Mouse (Mus musculus) kidney, embryonic 15.5 days (tissue): Measurements from ENCODE around the gene Mrps9. TPM values are rescaled to one million over a fixed set of nuclear protein-coding genes. Genes with fewer than 3 reads are reported as not detected.
A peak's percentile ranks its signal among the peaks of the same experiment; 100 is the strongest.
"Not testable (repeated sequence)": the region's sequence is repeated elsewhere in the genome, so short reads cannot be mapped to it uniquely, and the experiment has no call there.

Source experiments
- ATAC-seq: fragments of 200-750 bp; cut with Nextera tagmentation; replicated peaks from 2 replicates; pipeline ENCODE4 v1.8.0; 2017; ENCODE audit warnings: moderate TSS enrichment; ENCODE audit not compliant: low FRiP score
- H3K27ac ChIP-seq: fragments of 300-500 bp; sonication (generic); 2 replicates; pipeline ENCODE4 v1.5.1; 2015; ENCODE audit warnings: mild to moderate bottlenecking, inconsistent platforms
- H3K27me3 ChIP-seq: fragments of 300-500 bp; sonication (generic); 2 replicates; pipeline ENCODE4 v1.6.1; 2015; ENCODE audit warnings: inconsistent platforms
- H3K36me3 ChIP-seq: fragments of 300-500 bp; sonication (generic); 2 replicates; pipeline ENCODE4 v1.6.1; 2015; ENCODE audit warnings: inconsistent platforms
- H3K4me1 ChIP-seq: fragments of 300-500 bp; sonication (generic); 2 replicates; pipeline ENCODE4 v1.6.1; 2015; ENCODE audit warnings: inconsistent platforms
- H3K4me2 ChIP-seq: fragments of 300-500 bp; sonication (generic); 2 replicates; pipeline ENCODE4 v1.6.1; 2015; ENCODE audit warnings: moderate library complexity, mild to moderate bottlenecking, inconsistent platforms
- H3K4me3 ChIP-seq: fragments of 300-500 bp; sonication (generic); replicated peaks from 2 replicates; pipeline ENCODE4 v1.5.1; 2015; ENCODE audit warnings: mild to moderate bottlenecking, inconsistent platforms
- H3K9ac ChIP-seq: fragments of 300-500 bp; sonication (generic); 2 replicates; pipeline ENCODE4 v1.6.1; 2015; ENCODE audit warnings: mild to moderate bottlenecking, inconsistent platforms
- H3K9me3 ChIP-seq: fragments of 300-500 bp; sonication (generic); replicated peaks from 2 replicates; pipeline ENCODE4 v1.6.1; 2016; ENCODE audit warnings: inconsistent platforms
- WGBS: fragments of 180-500 bp; shearing (Covaris S2); methylation state at CpG from one replicate; pipeline ENCODE4 v1.1.7; 2015; ENCODE audit warnings: mixed read lengths; 5-methylcytosine and 5-hydroxymethylcytosine counted together
- polyA plus RNA-seq: library from polyadenylated mRNA; unstranded; fragments of >200 nt; fragmentation: Nextera tagmentation; extraction: Ambion mirVana; gene quantifications from 2 replicates; pipeline ENCODE4 v1.2.1, GENCODE M21; 2015

Gene Mrps9
- polyA plus RNA-seq, 1 experiment from 2014 or later, result 58.8 TPM

- no peaks in the 10 kb centered on the region for H3K9me3 ChIP-seq
- H3K4me1 ChIP-seq, result peaks cover 3% of the 10 kb centered on the region; the same call in 1 of the 2 replicates
- H3K9ac ChIP-seq, result no peak overlapping the region
- no peak for ATAC-seq
- no peak overlapping the region for H3K4me3 ChIP-seq
- H3K27me3 ChIP-seq, result no peaks in the 10 kb centered on the region
- WGBS, result 85% methylated on average over 4 of the region's 4 CpGs
- H3K4me2 ChIP-seq, result no peak overlapping the region
- peaks cover 5% of the 10 kb centered on the region; the same call in 1 of the 2 replicates for H3K36me3 ChIP-seq
- no peak overlapping the region for H3K27ac ChIP-seq
These were observed 25.5 kb downstream of the Mrps9 start for GRCm38 (mm10) chr1:42876463-42877093.

DNA sequence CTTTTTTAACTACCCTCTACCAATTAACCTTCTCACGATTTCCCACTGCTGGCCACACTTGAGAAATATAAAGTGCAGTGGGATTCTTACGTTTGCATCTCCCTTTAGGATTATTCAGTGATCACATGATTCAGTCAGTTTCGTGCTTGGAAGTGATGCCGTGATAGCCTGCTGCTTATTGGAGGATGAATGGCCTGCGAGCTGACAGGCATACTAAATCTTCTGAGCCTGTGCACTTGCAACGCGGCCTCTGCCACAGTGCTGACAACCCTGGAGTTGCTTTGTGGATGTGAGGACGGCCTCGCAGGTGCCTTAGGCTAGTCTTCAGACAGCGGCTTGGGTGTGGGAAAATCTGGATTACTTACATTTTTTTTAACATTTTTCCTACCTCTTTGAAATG lies 26.2 kb downstream of the Mrps9 start:
- 46% methylated on average over 10 of the region's 10 CpGs for WGBS
- no peak overlapping the region for H3K4me2 ChIP-seq
- peaks cover 7% of the 10 kb centered on the region for H3K36me3 ChIP-seq
- no peak overlapping the region for H3K4me3 ChIP-seq
- no peak overlapping the region for H3K27ac ChIP-seq
- no peak overlapping the region for H3K9ac ChIP-seq
- H3K9me3 ChIP-seq, result no peaks in the 10 kb centered on the region
- peaks cover 3% of the 10 kb centered on the region; the same call in 1 of the 2 replicates for H3K4me1 ChIP-seq
- no peak for ATAC-seq
- no peaks in the 10 kb centered on the region for H3K27me3 ChIP-seq

- H3K9me3 ChIP-seq, result no peaks in the 10 kb centered on the region
- H3K4me1 ChIP-seq, result peaks cover 3% of the 10 kb centered on the region; the same call in 1 of the 2 replicates
- H3K27ac ChIP-seq, result no peak overlapping the region
- no peak overlapping the region for H3K4me3 ChIP-seq
- no peak overlapping the region for H3K9ac ChIP-seq
- no peak overlapping the region for H3K4me2 ChIP-seq
- WGBS, result 91% methylated on average over 5 of the region's 5 CpGs
- ATAC-seq, result no peak
- no peaks in the 10 kb centered on the region for H3K27me3 ChIP-seq
- peaks cover 8% of the 10 kb centered on the region for H3K36me3 ChIP-seq
These were observed 27.8 kb downstream of the Mrps9 start for GRCm38 (mm10) chr1:42878851-42879250.

DNA sequence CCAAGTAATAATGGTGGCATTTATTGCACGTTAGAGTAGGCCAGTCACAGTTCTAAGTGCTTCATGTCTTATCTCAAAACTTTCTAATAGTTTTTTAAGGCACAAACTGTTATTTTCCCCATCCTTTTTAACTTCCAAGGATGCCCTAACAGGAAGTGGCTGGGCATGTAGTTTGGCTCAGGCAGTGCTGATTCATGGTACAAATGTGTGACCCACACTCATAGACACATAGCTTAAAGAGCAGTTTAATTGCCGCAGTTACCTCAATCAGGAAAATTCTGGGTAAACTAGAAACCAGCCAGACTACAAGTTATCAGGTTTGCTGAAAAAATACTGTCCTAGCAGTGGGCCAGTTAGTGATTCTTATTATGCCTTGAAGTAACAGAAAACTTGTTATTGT lies 31.2 kb downstream of the Mrps9 start:
- no peak overlapping the region for H3K4me2 ChIP-seq
- H3K27me3 ChIP-seq, result no peaks in the 10 kb centered on the region
- no peak overlapping the region for H3K27ac ChIP-seq
- WGBS, result 93% methylated on average over 2 of the region's 2 CpGs
- ATAC-seq, result no peak
- no peaks in the 10 kb centered on the region for H3K9me3 ChIP-seq
- peaks cover 2% of the 10 kb centered on the region; the same call in 1 of the 2 replicates for H3K4me1 ChIP-seq
- H3K4me3 ChIP-seq, result no peak overlapping the region
- H3K36me3 ChIP-seq, result peaks cover 16% of the 10 kb centered on the region
- no peak overlapping the region for H3K9ac ChIP-seq

GRCm38 (mm10) chr1:42883418-42883817 lies 32.4 kb downstream of the Mrps9 start:
- H3K36me3 ChIP-seq, result peaks cover 21% of the 10 kb centered on the region
- not testable (repeated sequence) for H3K27me3 ChIP-seq, H3K9ac ChIP-seq, H3K4me3 ChIP-seq, H3K27ac ChIP-seq, H3K9me3 ChIP-seq, H3K4me2 ChIP-seq, ATAC-seq, H3K4me1 ChIP-seq
- 94% methylated on average over 1 of the region's 2 CpGs for WGBS

- Histone ChIP-seq H3K27ac (no peak overlapping the region), H3K27me3 (no peaks in the 10 kb centered on the region), H3K4me3 (no peak overlapping the region), H3K36me3 (peaks cover 22% of the 10 kb centered on the region; the same call in 1 of the 2 replicates), H3K4me2 (no peak overlapping the region), H3K9ac (no peak overlapping the region), H3K9me3 (no peaks in the 10 kb centered on the region), H3K4me1 (peaks cover 27% of the 10 kb centered on the region)
- WGBS, result 89% methylated on average over 11 of the region's 11 CpGs
- no peak for ATAC-seq
These were observed 36.8 kb downstream of the Mrps9 start for GRCm38 (mm10) chr1:42887835-42888234.

GRCm38 (mm10) chr1:42888541-42889349 lies 37.7 kb downstream of the Mrps9 start:
- H3K9ac ChIP-seq, result no peak overlapping the region
- peaks cover 27% of the 10 kb centered on the region for H3K4me1 ChIP-seq
- H3K27ac ChIP-seq, result no peak overlapping the region
- H3K27me3 ChIP-seq, result no peaks in the 10 kb centered on the region
- ATAC-seq, result peak; percentile 19; the same call in 1 of the 2 replicates
- H3K9me3 ChIP-seq, result no peaks in the 10 kb centered on the region
- peaks cover 22% of the 10 kb centered on the region; the same call in 1 of the 2 replicates for H3K36me3 ChIP-seq
- no peak overlapping the region for H3K4me2 ChIP-seq
- no peak overlapping the region for H3K4me3 ChIP-seq
- 39% methylated on average over 22 of the region's 22 CpGs for WGBS

- no peak overlapping the region for H3K9ac ChIP-seq
- H3K4me3 ChIP-seq, result no peak overlapping the region
- no peaks in the 10 kb centered on the region for H3K9me3 ChIP-seq
- WGBS, result 24% methylated on average over 7 of the region's 7 CpGs
- H3K4me2 ChIP-seq, result no peak overlapping the region
- 0 out of 2 replicates have a peak overlapping the region, but pooled peaks have one; percentile 11 for H3K27ac ChIP-seq
- H3K4me1 ChIP-seq, result peaks cover 27% of the 10 kb centered on the region
- H3K27me3 ChIP-seq, result no peaks in the 10 kb centered on the region
- peak; percentile 60; the same call in 1 of the 2 replicates for ATAC-seq
- H3K36me3 ChIP-seq, result peaks cover 22% of the 10 kb centered on the region; the same call in 1 of the 2 replicates
These were observed 38.4 kb downstream of the Mrps9 start for GRCm38 (mm10) chr1:42889421-42889887.

DNA sequence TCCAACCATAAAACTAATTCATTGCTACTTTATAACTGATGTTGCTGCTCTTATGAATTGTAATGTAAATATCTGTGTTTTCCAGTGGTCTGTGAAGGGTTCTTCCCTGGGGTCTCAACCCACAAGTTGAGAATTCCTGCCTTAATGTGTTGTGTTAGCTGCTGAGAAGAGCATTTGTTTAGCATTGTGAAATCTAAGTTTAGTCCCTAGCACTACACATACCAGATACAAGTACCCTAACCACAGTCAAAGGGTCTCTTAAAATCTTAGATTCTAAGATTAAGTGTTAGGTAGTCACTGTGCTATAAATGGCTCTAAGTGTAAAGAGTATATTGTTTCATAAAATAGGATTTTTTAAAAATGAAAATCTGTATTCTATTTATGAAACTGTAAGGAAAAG lies 43.7 kb downstream of the Mrps9 start:
- H3K27ac ChIP-seq, result no peak overlapping the region
- H3K9me3 ChIP-seq, result no peaks in the 10 kb centered on the region
- H3K36me3 ChIP-seq, result peaks cover 31% of the 10 kb centered on the region
- no peaks in the 10 kb centered on the region for H3K27me3 ChIP-seq
- no peak overlapping the region for H3K4me3 ChIP-seq
- ATAC-seq, result no peak
- no peak overlapping the region for H3K4me2 ChIP-seq
- H3K4me1 ChIP-seq, result 0 out of 2 replicates have a peak, but pooled peaks cover 10% of the 10 kb centered on the region
- H3K9ac ChIP-seq, result no peak overlapping the region

DNA sequence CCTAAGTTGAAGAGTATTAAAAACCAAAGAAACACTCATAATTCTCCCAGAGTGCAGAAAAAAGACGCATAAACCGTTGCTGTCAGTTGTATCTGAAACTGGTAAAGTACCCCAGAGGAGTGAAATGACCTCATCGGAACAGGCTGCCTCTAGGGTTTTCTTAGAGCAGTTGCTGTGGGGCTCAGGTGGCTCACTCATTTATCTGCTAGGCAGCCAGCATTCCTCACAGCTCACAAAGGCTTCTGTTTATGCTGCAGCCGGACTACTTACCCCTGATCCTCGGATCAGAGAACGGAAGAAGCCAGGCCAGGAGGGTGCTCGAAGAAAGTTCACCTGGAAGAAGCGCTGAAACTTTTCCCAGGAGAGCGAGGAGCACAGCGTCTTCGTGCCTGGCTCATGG lies 54.1 kb downstream of the Mrps9 start:
- Histone ChIP-seq H3K27me3 (no peaks in the 10 kb centered on the region), H3K9me3 (no peaks in the 10 kb centered on the region), H3K4me2 (no peak overlapping the region), H3K27ac (no peak overlapping the region), H3K4me3 (no peak overlapping the region), H3K36me3 (peaks cover 56% of the 10 kb centered on the region), H3K4me1 (no peaks in the 10 kb centered on the region; the same call in 1 of the 2 replicates), H3K9ac (no peak overlapping the region)
- 86% methylated on average over 11 of the region's 11 CpGs for WGBS
- ATAC-seq, result no peak

DNA sequence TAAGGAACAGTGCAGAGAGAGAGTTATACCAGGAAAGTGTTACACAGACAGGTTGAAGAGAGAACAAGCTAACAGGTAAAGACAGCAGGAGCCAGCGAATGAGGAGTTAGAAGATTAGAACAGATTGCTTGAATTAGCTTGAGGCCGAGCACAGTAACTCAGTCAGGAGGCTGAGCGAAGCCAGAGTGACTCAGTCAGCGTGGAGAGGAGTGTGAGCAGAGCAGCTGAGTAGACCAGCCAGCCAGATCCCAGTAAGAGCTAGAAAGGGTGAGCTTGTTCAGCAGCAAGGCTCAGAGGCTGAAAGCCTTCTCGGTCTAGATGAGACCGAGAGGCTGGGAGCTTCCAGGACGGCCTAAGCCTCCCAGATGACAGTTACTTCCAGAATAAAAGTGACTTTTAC lies 55.7 kb downstream of the Mrps9 start:
- H3K36me3 ChIP-seq, result peaks cover 42% of the 10 kb centered on the region
- H3K4me2 ChIP-seq, result no peak overlapping the region
- no peak overlapping the region for H3K9ac ChIP-seq
- H3K27me3 ChIP-seq, result no peaks in the 10 kb centered on the region
- no peak overlapping the region for H3K4me3 ChIP-seq
- no peaks in the 10 kb centered on the region for H3K9me3 ChIP-seq
- 86% methylated on average over 7 of the region's 7 CpGs for WGBS
- no peak overlapping the region for H3K27ac ChIP-seq
- peaks cover 7% of the 10 kb centered on the region for H3K4me1 ChIP-seq
- no peak for ATAC-seq

DNA sequence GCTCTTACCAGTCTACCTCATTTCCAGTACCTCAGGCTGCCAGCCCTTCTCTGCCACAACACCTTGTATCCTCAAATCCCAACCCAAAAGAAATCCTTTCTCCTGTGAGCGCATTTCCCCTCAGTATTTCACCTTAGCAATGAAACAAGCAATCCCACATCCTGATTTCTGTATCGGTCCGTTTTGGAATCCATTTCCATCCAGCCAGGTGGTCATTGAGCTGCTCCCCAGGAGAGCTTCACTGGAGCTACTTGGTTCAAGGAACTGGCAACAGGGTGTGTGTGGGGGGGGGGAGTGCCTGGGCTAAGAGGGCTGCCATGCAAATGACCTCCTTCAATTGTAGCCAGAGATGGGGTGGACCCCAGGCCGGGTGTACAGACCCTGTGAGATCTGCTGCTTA lies 56.1 kb downstream of the Mrps9 start:
- Histone ChIP-seq H3K4me1 (peaks cover 7% of the 10 kb centered on the region), H3K27me3 (no peaks in the 10 kb centered on the region), H3K4me2 (no peak overlapping the region), H3K9ac (no peak overlapping the region), H3K27ac (no peak overlapping the region), H3K4me3 (no peak overlapping the region), H3K9me3 (no peaks in the 10 kb centered on the region), H3K36me3 (peaks cover 39% of the 10 kb centered on the region)
- WGBS, result 68% methylated on average over 4 of the region's 4 CpGs
- ATAC-seq, result no peak
